Mouse (Mus musculus): ENCODE data around the gene Furin.

Furin gene

GRCm38 (mm10) chr7:80341793-80342192, 63.4 kb downstream of the Furin start:
- DNase-seq (ENCODE audit: low spot score), result no peak

GRCm38 (mm10) chr7:80340793-80341192, 64.4 kb downstream of the Furin start, which contains the start of gene Unc45a:
Gene Unc45a (minus strand): TSS chr7:80341005.
- peak; percentile 64 for DNase-seq (ENCODE audit: low spot score)

GRCm38 (mm10) chr7:80339793-80340628, 65.2 kb downstream of the Furin start:
- DNase-seq (ENCODE audit: low spot score), result peak; percentile 94

- no peak for DNase-seq (ENCODE audit: low spot score)
Observed at GRCm38 (mm10) chr7:80339371-80339770, 65.9 kb downstream of the Furin start.
